Mouse (Mus musculus) hindbrain, embryonic 10.5 days (tissue): ENCODE data around the gene Psmd7. TPM values are rescaled to one million over a fixed set of nuclear protein-coding genes. Genes with fewer than 3 reads are reported as not detected.
"Not testable (repeated sequence)": the region's sequence is repeated elsewhere in the genome, so short reads cannot be mapped to it uniquely, and the experiment has no call there.

Experiments used
- DNase-seq: peaks from one replicate; pipeline ENCODE4 v3.0.0-alpha.2; 2017; ENCODE audit warnings: low spot score
- H3K27ac ChIP-seq: fragments of 300-500 bp; sonication (generic); 2 replicates; pipeline ENCODE4 v1.5.1; 2016; ENCODE audit warnings: mild to moderate bottlenecking, moderate library complexity
- H3K27me3 ChIP-seq: fragments of 300-500 bp; sonication (generic); 2 replicates; pipeline ENCODE4 v1.6.1; 2016; ENCODE audit warnings: mild to moderate bottlenecking; ENCODE audit not compliant: poor library complexity, insufficient read depth, severe bottlenecking
- H3K36me3 ChIP-seq: fragments of 300-500 bp; sonication (generic); 2 replicates; pipeline ENCODE4 v1.6.1; 2016; ENCODE audit warnings: mild to moderate bottlenecking, moderate library complexity
- H3K4me1 ChIP-seq: fragments of 300-500 bp; sonication (generic); replicated peaks from 2 replicates; pipeline ENCODE4 v1.6.1; 2016; ENCODE audit warnings: mild to moderate bottlenecking
- H3K4me3 ChIP-seq: fragments of 300-500 bp; sonication (generic); 2 replicates; pipeline ENCODE4 v1.5.1; 2016; ENCODE audit warnings: mild to moderate bottlenecking, moderate library complexity
- H3K9me3 ChIP-seq: fragments of 300-500 bp; sonication (generic); 2 replicates; pipeline ENCODE4 v1.6.1; 2016; ENCODE audit warnings: mild to moderate bottlenecking, moderate library complexity
- WGBS: fragments of 180-500 bp; shearing (Covaris S2); methylation state at CpG from one replicate; pipeline ENCODE4 v1.1.7; 2016; 5-methylcytosine and 5-hydroxymethylcytosine counted together
- polyA plus RNA-seq: library from polyadenylated mRNA; unstranded; fragments of >200 nt; fragmentation: Nextera tagmentation; extraction: Ambion mirVana; gene quantifications from 2 replicates; pipeline ENCODE4 v1.2.1, GENCODE M21; 2016

Gene Psmd7
- polyA plus RNA-seq = 312 and 323 TPM in 2 replicates

DNA sequence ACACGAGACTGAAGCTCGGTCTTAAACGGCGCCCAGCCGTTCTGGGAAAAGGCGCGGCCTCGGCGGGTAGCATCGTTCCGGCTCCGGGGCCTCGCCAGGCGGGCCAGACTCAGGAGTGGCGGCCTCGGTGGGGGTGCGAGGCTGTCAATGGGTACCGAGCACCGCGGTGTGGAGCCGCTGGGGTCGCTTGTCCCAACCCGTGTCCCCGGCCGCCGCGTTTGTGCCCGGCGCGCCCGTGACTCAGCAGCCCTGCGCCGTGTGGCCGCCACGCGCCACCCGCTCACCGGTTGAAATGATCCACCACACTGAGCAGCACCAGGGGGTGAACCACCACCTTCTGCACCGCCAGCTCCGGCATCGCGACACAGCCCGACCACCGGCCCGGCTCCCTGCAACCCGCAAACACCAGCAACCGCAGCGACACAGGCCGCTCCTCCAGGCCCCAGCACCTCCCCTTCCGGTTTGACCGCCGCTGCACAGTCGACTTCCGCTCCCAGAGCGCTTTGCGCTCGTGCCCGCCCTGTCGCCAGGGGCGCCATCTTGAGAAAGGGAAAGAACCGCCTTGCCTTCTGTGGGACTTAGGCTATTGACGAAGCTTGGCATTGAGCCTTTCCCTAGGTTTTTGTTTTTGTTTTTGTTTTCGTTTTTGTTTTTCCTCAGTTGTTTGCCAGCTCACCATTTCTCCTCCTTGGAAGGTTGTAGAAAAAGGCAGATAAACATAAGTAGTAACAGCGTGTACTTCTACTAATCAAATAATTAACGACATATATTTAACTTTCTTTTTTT, at the start of gene Psmd7:
Gene Psmd7, minus strand, starts transcription at position 470 of the 786 bp plus-strand sequence.
- Histone ChIP-seq H3K27me3 (no peaks in the 10 kb centered on the region), H3K4me3 (peak within 1 kb of the TSS; percentile 97), H3K9me3 (no peaks in the 10 kb centered on the region), H3K36me3 (peaks cover 34% of the 10 kb centered on the region), H3K4me1 (peaks cover 16% of the 10 kb centered on the region), H3K27ac (peak within 1 kb of the TSS; percentile 95)
- 2% methylated on average over 65 of the region's 65 CpGs for WGBS
- DNase-seq = peak; percentile 96

DNA sequence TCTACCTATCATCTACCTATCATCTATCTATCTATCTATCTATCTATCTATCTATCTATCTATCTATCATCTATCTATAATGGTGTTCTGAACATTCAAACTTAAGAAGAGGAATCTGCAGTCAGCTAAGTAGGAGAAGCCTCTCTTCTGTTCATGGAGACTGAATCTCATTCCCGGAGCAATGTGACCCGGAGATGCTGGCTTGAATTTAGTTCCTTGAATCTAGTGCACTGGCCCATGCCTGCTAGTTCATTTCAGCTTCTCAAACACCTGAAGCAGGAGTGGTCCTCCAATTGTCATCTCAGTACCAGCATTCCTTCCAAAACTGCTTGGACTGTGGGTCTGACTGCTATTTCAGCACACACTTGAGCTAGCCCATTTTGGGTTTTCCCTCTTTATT, 45.5 kb upstream of the Psmd7 start:
- H3K9me3 ChIP-seq = no peaks in the 10 kb centered on the region
- no peak for DNase-seq
- 95% methylated on average over 2 of the region's 2 CpGs for WGBS

DNA sequence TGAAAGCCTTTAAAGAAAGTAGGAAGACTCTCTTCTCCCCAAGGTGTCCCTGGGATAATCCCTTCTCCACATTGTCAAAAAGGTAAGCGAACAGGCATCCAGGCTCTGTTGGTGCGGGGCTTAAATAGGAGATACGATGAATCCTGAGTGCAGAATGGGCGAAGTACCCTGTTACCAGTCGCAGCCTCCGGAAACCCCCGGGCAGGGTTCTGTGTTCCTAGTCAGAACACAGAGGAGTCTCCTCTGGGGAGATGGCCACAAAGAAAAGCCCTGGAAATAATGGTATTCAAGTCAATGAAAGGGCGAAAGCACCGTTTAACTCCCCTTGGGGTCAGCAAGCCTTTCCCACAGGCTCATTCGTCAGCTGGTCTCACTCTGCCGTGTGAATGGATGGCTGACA, 41.4 kb upstream of the Psmd7 start:
- H3K9me3 ChIP-seq = no peaks in the 10 kb centered on the region
- DNase-seq = no peak
- H3K4me1 ChIP-seq = no peaks in the 10 kb centered on the region
- H3K27me3 ChIP-seq = no peaks in the 10 kb centered on the region
- H3K27ac ChIP-seq = no peak overlapping the region
- no peaks in the 10 kb centered on the region for H3K36me3 ChIP-seq
- WGBS = 66% methylated on average over 11 of the region's 11 CpGs
- H3K4me3 ChIP-seq = no peak overlapping the region

More for the DNA sequence above, 45.5 kb upstream of the Psmd7 start:
- no peaks in the 10 kb centered on the region for H3K27me3 ChIP-seq
- no peak overlapping the region for H3K4me3 ChIP-seq
- no peaks in the 10 kb centered on the region for H3K36me3 ChIP-seq
- no peaks in the 10 kb centered on the region for H3K4me1 ChIP-seq
- H3K27ac ChIP-seq = no peak overlapping the region

DNA sequence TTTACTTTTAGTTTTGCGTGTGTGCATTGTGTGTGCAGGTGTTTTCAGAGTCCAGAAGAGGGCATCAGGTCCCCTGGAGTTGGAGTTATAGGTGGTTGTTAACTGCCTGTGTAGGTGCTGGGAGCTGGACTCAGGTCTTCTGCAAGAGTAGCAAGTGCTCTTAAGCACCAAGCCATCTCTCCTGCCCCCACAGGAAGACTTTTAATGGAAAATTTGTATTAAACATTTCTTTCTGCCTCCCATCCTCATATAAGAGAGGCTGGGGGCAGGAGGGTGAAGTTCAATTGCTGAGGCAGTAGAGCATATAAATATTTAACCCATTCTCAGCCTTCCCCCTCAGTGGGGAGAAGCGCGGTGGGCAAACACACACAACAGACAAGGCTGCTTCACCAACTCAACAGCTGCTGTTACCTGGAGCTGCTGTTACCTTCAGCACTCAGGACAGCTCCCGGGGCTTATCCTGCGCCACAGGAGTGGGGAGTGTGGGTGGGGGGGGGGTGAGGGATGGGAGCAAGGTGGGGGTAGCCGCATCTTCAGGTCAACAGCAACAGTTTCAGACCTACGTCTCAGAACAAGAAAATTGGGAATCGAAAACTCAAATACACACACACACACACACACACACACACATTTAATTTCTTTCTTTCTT, 40.4 kb upstream of the Psmd7 start:
- Histone ChIP-seq H3K9me3 (no peaks in the 10 kb centered on the region), H3K4me1 (no peaks in the 10 kb centered on the region), H3K27ac (no peak overlapping the region), H3K36me3 (no peaks in the 10 kb centered on the region), H3K27me3 (no peaks in the 10 kb centered on the region), H3K4me3 (no peak overlapping the region)
- WGBS = 70% methylated on average over 8 of the region's 8 CpGs
- DNase-seq = no peak

DNA sequence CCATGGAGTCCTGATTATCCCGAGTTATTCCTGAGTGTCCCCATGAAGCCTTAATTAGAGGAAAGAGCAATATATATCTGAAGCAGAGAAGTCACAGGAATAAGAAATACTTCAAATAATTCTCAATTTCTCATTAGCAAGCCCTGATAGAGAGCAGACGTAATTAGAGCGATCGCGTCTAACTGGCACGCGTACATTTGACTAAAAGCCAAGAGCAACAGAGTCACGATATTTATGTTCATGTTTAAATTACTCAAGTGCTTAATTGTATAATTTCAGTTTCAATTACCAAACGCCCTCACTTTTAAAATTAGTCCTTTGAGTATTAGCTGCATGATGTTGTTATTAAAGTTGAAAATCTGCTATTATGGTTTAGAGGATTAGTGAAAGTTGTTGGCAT, 39.6 kb upstream of the Psmd7 start:
- WGBS = 93% methylated on average over 9 of the region's 9 CpGs
- Histone ChIP-seq H3K4me3 (no peak overlapping the region), H3K9me3 (no peaks in the 10 kb centered on the region), H3K4me1 (no peaks in the 10 kb centered on the region), H3K36me3 (no peaks in the 10 kb centered on the region), H3K27ac (no peak overlapping the region), H3K27me3 (no peaks in the 10 kb centered on the region)
- no peak for DNase-seq

DNA sequence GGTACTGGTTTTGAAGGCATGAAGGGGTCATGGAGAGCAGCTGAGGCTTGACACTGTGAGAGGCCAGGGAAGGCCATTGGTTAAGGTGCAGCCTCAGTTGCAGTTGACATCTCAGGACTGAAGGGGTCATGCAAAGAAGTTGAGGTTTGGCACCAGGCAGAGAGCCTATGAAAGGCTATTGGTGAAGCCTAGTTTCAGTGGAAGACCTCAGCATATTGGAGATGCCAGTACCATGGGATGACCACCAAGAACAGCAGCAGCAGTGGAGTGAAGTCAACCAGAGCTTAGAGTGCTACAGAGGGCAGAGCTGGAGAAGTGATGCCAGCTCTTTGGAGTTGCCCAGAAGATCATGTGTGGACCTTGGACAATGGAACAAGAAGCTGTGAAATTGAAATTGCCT, 36.0 kb upstream of the Psmd7 start:
- H3K36me3 ChIP-seq, H3K9me3 ChIP-seq, H3K27me3 ChIP-seq, H3K4me1 ChIP-seq, H3K4me3 ChIP-seq, DNase-seq, H3K27ac ChIP-seq: not testable (repeated sequence)

DNA sequence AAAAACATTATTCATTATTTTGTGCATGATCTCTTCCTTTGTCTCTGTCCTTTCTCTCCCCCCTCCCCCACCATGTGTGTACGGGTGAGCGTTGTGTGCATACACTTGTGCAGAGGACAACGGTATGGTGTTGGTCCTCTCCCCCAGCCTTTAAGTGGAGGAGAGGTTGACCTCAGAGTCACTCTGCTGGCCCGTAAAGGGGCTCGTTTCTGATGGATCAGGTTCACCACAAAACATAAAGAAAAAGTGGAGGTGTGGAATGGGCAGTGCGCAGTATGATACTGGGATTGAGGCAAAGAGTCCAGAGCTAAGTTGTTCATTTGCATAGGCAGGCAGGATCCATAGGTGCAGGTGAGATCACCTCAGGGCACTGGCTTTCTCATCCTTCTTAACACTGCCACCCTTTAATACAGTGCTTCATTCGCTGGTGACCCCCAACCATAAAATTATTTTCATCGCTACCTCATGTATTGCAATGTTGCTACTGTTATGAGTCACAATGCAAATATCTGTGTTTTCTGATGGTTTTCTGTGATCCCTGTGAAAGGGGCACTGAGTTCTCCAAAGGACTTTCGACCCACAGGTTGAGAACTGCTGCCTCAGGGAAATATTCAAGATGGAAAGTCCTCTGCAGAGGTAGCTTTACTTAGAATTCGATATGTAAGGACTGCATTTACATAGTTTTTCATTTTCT, 33.8 kb upstream of the Psmd7 start:
- H3K36me3 ChIP-seq = no peaks in the 10 kb centered on the region
- no peak overlapping the region for H3K4me3 ChIP-seq
- no peaks in the 10 kb centered on the region for H3K4me1 ChIP-seq
- 92% methylated on average over 10 of the region's 10 CpGs for WGBS
- H3K27me3 ChIP-seq = no peaks in the 10 kb centered on the region
- no peak for DNase-seq
- no peaks in the 10 kb centered on the region for H3K9me3 ChIP-seq
- no peak overlapping the region for H3K27ac ChIP-seq

DNA sequence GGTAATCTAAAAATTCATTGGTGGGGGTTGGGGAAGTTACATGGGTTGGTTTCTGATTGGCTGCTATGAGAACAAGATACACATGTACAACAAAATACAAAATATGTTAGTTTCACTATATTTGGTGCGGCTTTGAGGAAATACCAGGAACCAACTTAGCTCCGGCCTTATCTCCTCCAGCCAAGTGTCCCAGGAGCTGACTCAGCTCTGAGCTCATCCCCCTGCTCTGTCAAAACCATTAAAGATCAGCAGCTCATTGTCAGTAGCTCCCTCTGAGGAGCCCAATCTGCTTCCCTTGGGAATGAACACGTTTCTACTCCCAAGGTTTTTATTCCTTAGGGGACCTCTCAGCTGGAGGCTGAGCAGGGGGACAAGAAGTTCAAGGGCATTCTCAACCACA, 32.9 kb upstream of the Psmd7 start:
- no peak for DNase-seq
- Histone ChIP-seq H3K9me3 (no peaks in the 10 kb centered on the region), H3K27me3 (no peaks in the 10 kb centered on the region), H3K4me1 (no peaks in the 10 kb centered on the region), H3K27ac (no peak overlapping the region), H3K36me3 (no peaks in the 10 kb centered on the region), H3K4me3 (no peak overlapping the region)
- 76% methylated on average over 3 of the region's 3 CpGs for WGBS

DNA sequence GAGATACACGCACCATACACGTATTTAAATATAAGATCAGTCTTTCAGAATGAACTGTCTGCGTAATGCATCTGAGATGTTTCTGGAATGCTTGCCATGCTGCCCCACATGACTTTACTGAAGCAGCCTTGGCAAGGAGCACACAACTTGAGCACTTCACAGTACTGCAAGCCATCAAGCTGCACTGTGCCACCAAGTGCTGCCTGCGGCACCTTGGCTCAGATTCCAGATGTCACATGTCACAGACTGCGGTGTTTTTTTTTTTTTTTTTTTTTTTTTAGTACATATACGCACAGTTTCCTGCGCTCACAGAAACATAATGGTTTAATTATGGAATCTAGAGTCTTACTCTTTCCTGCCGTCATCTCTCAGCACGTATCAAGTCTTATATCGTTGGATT, 30.2 kb upstream of the Psmd7 start:
- DNase-seq = no peak
- 94% methylated on average over 10 of the region's 10 CpGs for WGBS
- H3K27me3 ChIP-seq = no peaks in the 10 kb centered on the region

DNA sequence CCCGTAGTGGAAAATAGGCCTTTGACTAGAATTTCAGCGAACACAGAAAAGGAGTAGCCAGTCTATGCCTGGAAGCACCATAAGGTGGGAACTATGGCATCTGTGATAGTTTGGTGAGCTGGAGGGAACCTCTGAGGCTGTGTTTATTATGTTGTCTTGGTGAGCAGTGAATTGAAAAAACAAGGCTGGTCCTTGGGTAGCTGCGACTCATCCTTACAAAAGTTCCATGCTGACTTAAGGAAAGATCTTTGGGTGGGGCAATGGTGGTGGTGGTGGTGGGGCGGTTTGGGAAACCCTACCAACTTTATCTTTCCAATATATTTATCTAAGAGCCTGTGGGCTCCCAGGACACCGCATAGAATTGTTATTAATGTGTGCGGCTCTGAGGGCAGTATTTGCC, 25.1 kb upstream of the Psmd7 start:
- Histone ChIP-seq H3K27me3 (no peaks in the 10 kb centered on the region), H3K4me1 (peaks cover 11% of the 10 kb centered on the region), H3K36me3 (no peaks in the 10 kb centered on the region), H3K27ac (no peak overlapping the region), H3K4me3 (no peak overlapping the region), H3K9me3 (no peaks in the 10 kb centered on the region)
- DNase-seq = no peak
- 86% methylated on average over 6 of the region's 6 CpGs for WGBS

More for the DNA sequence above, 30.2 kb upstream of the Psmd7 start:
- H3K4me3 ChIP-seq = no peak overlapping the region
- H3K27ac ChIP-seq = no peak overlapping the region
- no peaks in the 10 kb centered on the region for H3K4me1 ChIP-seq
- no peaks in the 10 kb centered on the region for H3K9me3 ChIP-seq
- no peaks in the 10 kb centered on the region for H3K36me3 ChIP-seq

DNA sequence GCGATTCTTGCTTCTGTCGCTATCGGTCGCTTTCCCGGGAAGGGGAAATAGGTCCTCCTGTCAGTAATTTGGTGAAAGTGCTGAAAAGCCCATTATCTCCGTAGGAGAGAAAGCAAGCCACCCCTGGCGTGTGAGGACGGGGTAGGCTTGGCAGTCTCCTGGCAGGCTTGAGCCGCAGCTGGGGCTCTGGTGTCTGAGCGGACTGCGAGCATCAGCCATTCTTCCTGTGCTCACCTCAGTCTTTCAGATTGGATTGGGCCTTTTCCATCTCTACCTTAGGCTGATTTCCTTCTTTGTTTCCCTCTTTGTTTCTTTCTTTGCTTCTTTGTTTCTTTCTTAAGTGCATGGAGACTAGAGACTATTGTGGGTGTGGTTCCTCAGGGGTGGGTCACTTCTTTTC, 22.6 kb upstream of the Psmd7 start:
- 54% methylated on average over 11 of the region's 11 CpGs for WGBS
- no peak overlapping the region for H3K4me3 ChIP-seq
- no peaks in the 10 kb centered on the region for H3K27me3 ChIP-seq
- no peak for DNase-seq
- no peaks in the 10 kb centered on the region for H3K9me3 ChIP-seq
- H3K27ac ChIP-seq = no peak overlapping the region
- peaks cover 22% of the 10 kb centered on the region for H3K4me1 ChIP-seq
- H3K36me3 ChIP-seq = no peaks in the 10 kb centered on the region

DNA sequence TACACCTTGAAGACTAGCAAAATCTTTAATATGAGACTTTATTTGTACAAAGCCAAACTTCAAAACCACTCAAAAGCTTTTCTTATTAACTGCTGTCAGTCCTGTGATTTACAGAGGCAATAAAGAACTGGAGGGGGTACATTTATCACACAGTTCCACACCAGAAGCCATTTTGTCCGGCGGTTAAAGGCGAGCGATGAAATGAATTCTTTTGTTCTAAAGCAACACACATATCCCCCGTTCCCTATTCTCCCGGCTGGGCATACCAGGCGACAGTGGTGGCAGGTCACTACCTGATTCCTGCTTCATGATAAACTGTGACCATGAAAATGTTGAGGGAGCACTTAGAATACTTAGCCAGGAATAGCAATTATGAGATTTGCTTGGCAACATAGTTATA, 20.5 kb upstream of the Psmd7 start:
- no peak for DNase-seq
- 57% methylated on average over 7 of the region's 7 CpGs for WGBS
- peak overlapping the region; percentile 35; the same call in 1 of the 2 replicates for H3K27ac ChIP-seq

DNA sequence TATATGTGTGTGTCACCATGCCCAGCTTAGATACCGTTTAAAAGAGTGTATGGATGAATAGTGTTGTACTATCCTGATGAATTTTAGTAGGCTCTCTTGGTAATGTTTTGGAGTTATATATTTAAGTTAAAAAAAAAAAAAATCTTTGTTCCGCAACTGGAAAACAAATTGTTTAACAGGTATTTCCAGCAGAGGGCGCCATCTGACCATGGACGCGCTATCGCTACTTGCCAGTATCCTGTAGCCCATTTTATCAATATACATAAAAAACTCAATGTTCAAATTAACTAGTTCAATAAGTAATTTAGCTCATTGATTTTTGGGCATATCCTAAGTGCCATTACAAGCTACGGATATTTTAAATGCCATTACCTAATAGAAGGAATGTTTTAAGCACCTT, 14.8 kb upstream of the Psmd7 start:
- H3K4me3 ChIP-seq = no peak overlapping the region
- H3K9me3 ChIP-seq = no peaks in the 10 kb centered on the region
- WGBS = 6% methylated on average over 7 of the region's 7 CpGs
- H3K4me1 ChIP-seq = peaks cover 6% of the 10 kb centered on the region
- H3K27me3 ChIP-seq = peaks cover 12% of the 10 kb centered on the region; the same call in 1 of the 2 replicates
- no peak overlapping the region for H3K27ac ChIP-seq
- H3K36me3 ChIP-seq = no peaks in the 10 kb centered on the region
- peak; percentile 63 for DNase-seq

More for the DNA sequence above, 20.5 kb upstream of the Psmd7 start:
- Histone ChIP-seq H3K27me3 (0 out of 2 replicates have a peak, but pooled peaks cover 1% of the 10 kb centered on the region), H3K4me3 (no peak overlapping the region), H3K9me3 (no peaks in the 10 kb centered on the region), H3K36me3 (no peaks in the 10 kb centered on the region), H3K4me1 (peaks cover 22% of the 10 kb centered on the region)
